Mouse (Mus musculus) midbrain, embryonic 16.5 days (tissue): ENCODE data around the gene Slc25a33. TPM values are rescaled to one million over a fixed set of nuclear protein-coding genes. Genes with fewer than 3 reads are reported as not detected.

Source experiments
- ATAC-seq: fragments of 200-750 bp; cut with Nextera tagmentation; 2 replicates; pipeline ENCODE4 v1.8.0; 2017; ENCODE audit warnings: moderate TSS enrichment
- H3K27ac ChIP-seq: fragments of 300-500 bp; sonication (generic); 2 replicates; pipeline ENCODE4 v1.5.1; 2014; ENCODE audit warnings: mild to moderate bottlenecking, low read length, mixed read lengths
- H3K27me3 ChIP-seq: fragments of 300-500 bp; sonication (generic); 2 replicates; pipeline ENCODE4 v1.6.1; 2014; ENCODE audit warnings: low read depth, low read length, mixed read lengths; ENCODE audit not compliant: control insufficient read depth, insufficient read depth
- H3K36me3 ChIP-seq: fragments of 300-500 bp; sonication (generic); 2 replicates; pipeline ENCODE4 v1.6.1; 2014; ENCODE audit warnings: mild to moderate bottlenecking, low read length, moderate library complexity, mixed read lengths; ENCODE audit not compliant: control insufficient read depth, insufficient read depth
- H3K4me1 ChIP-seq: fragments of 300-500 bp; sonication (generic); 2 replicates; pipeline ENCODE4 v1.6.1; 2014; ENCODE audit warnings: mild to moderate bottlenecking, low read length, mixed read lengths; ENCODE audit not compliant: control insufficient read depth, insufficient read depth
- H3K4me2 ChIP-seq: fragments of 300-500 bp; sonication (generic); 2 replicates; pipeline ENCODE4 v1.6.1; 2014; ENCODE audit warnings: mild to moderate bottlenecking, low read length, mixed read lengths
- H3K4me3 ChIP-seq: fragments of 300-500 bp; sonication (generic); 2 replicates; pipeline ENCODE4 v1.5.1; 2014; ENCODE audit warnings: low read depth, mild to moderate bottlenecking, low read length, moderate library complexity, mixed read lengths
- H3K9ac ChIP-seq: fragments of 300-500 bp; sonication (generic); 2 replicates; pipeline ENCODE4 v1.6.1; 2014; ENCODE audit warnings: low read depth, low read length, mixed read lengths
- H3K9me3 ChIP-seq: fragments of 300-500 bp; sonication (generic); replicated peaks from 2 replicates; pipeline ENCODE4 v1.6.1; 2014; ENCODE audit warnings: mild to moderate bottlenecking, low read length, mixed read lengths; ENCODE audit not compliant: control insufficient read depth, poor library complexity, severe bottlenecking
- WGBS: fragments of 180-500 bp; shearing (Covaris S2); extraction: QIAGEN DNeasy Blood & Tissue Kit; methylation state at CpG from one replicate; pipeline ENCODE4 v1.1.7; 2014; 5-methylcytosine and 5-hydroxymethylcytosine counted together
- microRNA-seq: library from miRNA; unstranded; fragments of <30 nt; microRNA quantifications from one replicate; pipeline ENCODE4, GENCODE M21; 2017
- polyA plus RNA-seq: library from polyadenylated mRNA; unstranded; fragments of >200 nt; fragmentation: Nextera tagmentation; extraction: Ambion mirVana; gene quantifications from 2 replicates; pipeline ENCODE4 v1.2.1, GENCODE M21; 2015

The Slc25a33 gene
- polyA plus RNA-seq, 1 experiment from 2014 or later, result 29.1 TPM

- H3K4me1 ChIP-seq, result peaks cover 4% of the 10 kb centered on the region; the same call in 1 of the 2 replicates
- H3K27ac ChIP-seq, result no peak overlapping the region
- no peaks in the 10 kb centered on the region for H3K36me3 ChIP-seq
- 65% methylated on average over 18 of the region's 18 CpGs for WGBS
- ATAC-seq, result no peak
- H3K4me3 ChIP-seq, result no peak overlapping the region
- peaks cover 8% of the 10 kb centered on the region for H3K27me3 ChIP-seq
- H3K4me2 ChIP-seq, result no peak overlapping the region
- no peaks in the 10 kb centered on the region for H3K9me3 ChIP-seq
- no peak overlapping the region for H3K9ac ChIP-seq
These were observed 72.5 kb downstream of the Slc25a33 start for GRCm38 (mm10) chr4:149701426-149702209.

GRCm38 (mm10) chr4:149699953-149700352 lies 74.1 kb downstream of the Slc25a33 start:
- Histone ChIP-seq H3K4me3 (no peak overlapping the region), H3K27me3 (peaks cover 8% of the 10 kb centered on the region), H3K4me1 (peaks cover 4% of the 10 kb centered on the region; the same call in 1 of the 2 replicates), H3K36me3 (no peaks in the 10 kb centered on the region), H3K27ac (no peak overlapping the region), H3K9ac (no peak overlapping the region), H3K4me2 (no peak overlapping the region), H3K9me3 (no peaks in the 10 kb centered on the region)
- no peak for ATAC-seq
- 84% methylated on average over 4 of the region's 4 CpGs for WGBS

DNA sequence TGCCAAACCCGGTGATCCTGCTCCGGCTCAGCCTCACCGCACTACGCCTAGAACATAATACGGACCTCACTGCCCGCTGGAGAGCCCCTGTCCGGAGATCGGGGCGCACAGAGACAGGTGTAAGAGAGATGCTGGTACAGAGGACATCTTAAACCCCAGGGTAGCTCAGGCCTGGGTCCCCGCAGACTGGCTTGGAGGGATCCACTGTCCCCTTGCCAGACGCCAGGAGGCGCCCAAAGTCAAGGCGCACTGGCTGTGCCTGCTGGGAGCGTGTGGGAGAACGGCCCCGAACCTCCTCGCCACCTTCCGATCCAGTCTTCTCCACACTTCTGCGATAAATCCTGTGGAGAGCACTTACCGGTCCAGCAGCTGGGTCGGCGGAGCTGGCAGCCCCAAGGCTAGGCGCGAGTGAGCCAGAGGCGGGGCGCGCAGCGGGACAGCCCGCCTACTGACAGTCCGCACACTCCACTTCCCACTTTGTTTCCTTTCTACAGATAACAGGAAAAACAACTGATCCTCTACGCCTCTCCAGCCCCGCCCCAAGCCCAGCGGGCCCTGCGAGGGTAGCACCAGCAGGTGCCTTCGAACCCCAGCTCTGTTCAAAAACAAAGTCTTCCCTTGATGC lies 75.8 kb downstream of the Slc25a33 start:
- peak overlapping the region; percentile 43 for H3K9ac ChIP-seq

DNA sequence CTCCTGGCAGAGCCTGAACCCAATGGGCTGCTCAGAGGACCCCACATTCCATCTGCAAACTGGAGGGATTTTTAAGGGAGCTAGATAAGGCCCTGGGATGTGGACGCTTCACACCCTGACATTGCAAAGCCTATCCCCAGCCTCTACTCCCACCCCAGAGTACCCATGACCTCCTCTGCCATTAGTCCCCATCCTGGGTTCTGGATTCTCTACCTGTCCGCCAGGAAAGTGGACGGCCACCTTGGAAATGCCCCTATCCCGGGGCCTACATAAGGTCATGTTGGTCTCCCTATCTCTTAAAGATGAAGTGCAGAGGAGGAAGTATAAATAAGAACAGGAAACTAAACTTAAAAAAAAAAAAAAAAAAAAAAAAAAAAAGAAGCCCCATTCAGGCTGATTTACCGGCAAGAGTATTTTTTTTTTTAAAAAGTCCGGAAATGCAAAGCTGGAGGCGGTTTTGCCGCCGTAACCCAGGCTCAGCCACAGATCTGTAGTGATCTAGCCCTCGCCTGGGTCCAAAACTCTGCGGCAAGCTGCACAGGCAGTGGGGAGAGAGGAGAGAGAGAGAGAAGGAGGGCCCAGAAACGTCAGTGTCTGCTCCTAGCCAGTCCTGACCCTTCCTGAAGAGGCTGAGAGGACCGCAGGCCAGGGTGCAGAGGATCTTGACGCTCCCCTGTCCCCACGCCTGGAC lies 76.4 kb downstream of the Slc25a33 start:
- Histone ChIP-seq H3K9ac (peak overlapping the region; percentile 43), H3K9me3 (no peaks in the 10 kb centered on the region), H3K27me3 (peaks cover 8% of the 10 kb centered on the region), H3K4me3 (peak overlapping the region; percentile 37), H3K27ac (no peak overlapping the region), H3K4me2 (peak overlapping the region; percentile 64), H3K36me3 (no peaks in the 10 kb centered on the region), H3K4me1 (peaks cover 4% of the 10 kb centered on the region; the same call in 1 of the 2 replicates)
- no peak for ATAC-seq
- WGBS, result 23% methylated on average over 15 of the region's 15 CpGs

More for the DNA sequence above, 75.8 kb downstream of the Slc25a33 start:
- no peaks in the 10 kb centered on the region for H3K36me3 ChIP-seq
- H3K9me3 ChIP-seq, result no peaks in the 10 kb centered on the region
- H3K27me3 ChIP-seq, result peaks cover 8% of the 10 kb centered on the region
- H3K4me3 ChIP-seq, result peak overlapping the region; percentile 37
- peak; percentile 62; the same call in 1 of the 2 replicates for ATAC-seq
- H3K4me2 ChIP-seq, result peak overlapping the region; percentile 64
- H3K4me1 ChIP-seq, result peaks cover 4% of the 10 kb centered on the region; the same call in 1 of the 2 replicates
- H3K27ac ChIP-seq, result no peak overlapping the region
- WGBS, result under 1% methylated on average over 35 of the region's 35 CpGs

DNA sequence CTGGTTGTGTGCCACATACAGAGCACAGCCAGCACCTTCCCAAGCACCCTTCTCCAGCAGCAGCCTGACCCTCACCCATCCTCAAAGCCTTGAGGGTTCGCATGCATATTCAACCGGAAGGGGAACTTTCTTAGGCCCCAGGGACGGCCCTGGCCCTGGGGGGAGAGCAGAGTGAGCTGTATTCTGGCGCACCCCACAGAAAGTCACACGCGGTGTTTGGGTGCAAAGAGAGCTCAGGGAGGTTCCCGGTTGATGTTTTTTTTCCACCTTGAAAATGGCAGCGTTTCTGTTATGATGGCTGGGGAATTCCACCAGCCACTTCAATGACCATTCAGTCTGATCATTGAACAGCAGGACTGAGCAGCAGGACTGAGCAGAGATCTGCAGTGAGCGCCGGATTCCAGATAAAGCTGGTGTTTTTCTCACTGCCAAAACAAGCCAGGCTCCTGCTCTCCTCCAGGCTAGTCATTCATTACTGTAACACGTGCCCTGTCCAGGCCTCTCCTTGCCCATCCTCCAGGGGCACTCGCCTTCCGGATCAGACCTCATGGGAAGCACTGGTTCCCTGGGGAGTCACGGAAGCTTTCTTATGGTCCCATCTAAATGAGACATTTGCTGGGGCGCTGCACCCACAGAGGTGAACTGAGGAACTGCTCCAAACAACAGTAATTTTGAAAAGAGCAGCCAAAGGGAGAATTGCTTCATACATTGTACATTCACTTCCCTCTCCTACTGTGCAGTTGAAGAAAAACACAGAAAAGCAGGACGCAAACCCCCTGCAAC lies 77.7 kb downstream of the Slc25a33 start:
- H3K4me1 ChIP-seq, result peaks cover 4% of the 10 kb centered on the region; the same call in 1 of the 2 replicates
- 36% methylated on average over 16 of the region's 16 CpGs for WGBS
- no peak overlapping the region for H3K4me2 ChIP-seq
- ATAC-seq, result no peak
- H3K27me3 ChIP-seq, result peaks cover 8% of the 10 kb centered on the region
- H3K9me3 ChIP-seq, result no peaks in the 10 kb centered on the region
- H3K9ac ChIP-seq, result no peak overlapping the region
- no peak overlapping the region for H3K27ac ChIP-seq
- H3K4me3 ChIP-seq, result no peak overlapping the region
- H3K36me3 ChIP-seq, result no peaks in the 10 kb centered on the region

Small RNA genes lying within 50 kb of the gene (microRNA-seq; reads per million reads assigned to microRNA genes)
- gene Gm47301, result not detected

Other genes starting within 250 kb of the Slc25a33 start
- gene Clstn1, start 187.8 kb downstream of the Slc25a33 start, polyA plus RNA-seq, result 80.2 and 99.8 TPM in 2 replicates
- gene Pik3cd, start 71.7 kb downstream of the Slc25a33 start, polyA plus RNA-seq, result 13.9 and 15.7 TPM in 2 replicates
- gene Tmem201, start 36.2 kb downstream of the Slc25a33 start, polyA plus RNA-seq, result 46.3 and 47.8 TPM in 2 replicates
- gene Spsb1, start 180.8 kb upstream of the Slc25a33 start, polyA plus RNA-seq, result 3.8 and 5.1 TPM in 2 replicates
- gene H6pd, start 234.7 kb upstream of the Slc25a33 start, polyA plus RNA-seq, result 2.5 and 3.1 TPM in 2 replicates